Mouse (Mus musculus) brain, embryonic 14.5 days (tissue): ENCODE results near the gene Pkp2.

Source experiments
- CTCF ChIP-seq: fragments of 200-500 bp; IDR thresholded peaks from 2 replicates; pipeline ENCODE4 v1.5.1; 2012; ENCODE audit warnings: inconsistent platforms, mild to moderate bottlenecking, moderate library complexity, borderline replicate concordance; ENCODE audit not compliant: insufficient read depth, insufficient read length; ENCODE audit errors: extremely low read depth
- POLR2A ChIP-seq: fragments of 200-500 bp; IDR thresholded peaks from 2 replicates; pipeline ENCODE4 v1.6.1; 2012; ENCODE audit warnings: mild to moderate bottlenecking, inconsistent platforms, borderline replicate concordance; ENCODE audit not compliant: poor library complexity, insufficient read depth, insufficient read length, severe bottlenecking; ENCODE audit errors: extremely low read depth

GRCm38 (mm10) chr16:16260882-16261281 is 47.8 kb downstream of the Pkp2 start:
- TF ChIP-seq POLR2A (no peak), CTCF (no peak)
